Mouse (Mus musculus) MEL (cell line): Measurements from ENCODE around the gene Eif5a. TPM values are rescaled to one million over a fixed set of nuclear protein-coding genes. Genes with fewer than 3 reads are reported as not detected.

Source experiments
- DNase-seq: peaks from one replicate; pipeline ENCODE4 v3.0.0; 2011; ENCODE audit warnings: low read depth, low spot score
- H3K27ac ChIP-seq: 2 replicates; pipeline ENCODE4 v1.5.1; 2012; ENCODE audit warnings: low read depth, mild to moderate bottlenecking, control low read depth, low read length, moderate library complexity; ENCODE audit not compliant: control insufficient read depth
- H3K27me3 ChIP-seq, 2 experiments: fragments of 150-350 bp in 1 of 2; sonication (generic) in 1 of 2; 2 replicates each; pipeline ENCODE4 v1.6.1; 2012; ENCODE audit warnings: low read length in 2 of 2, mild to moderate bottlenecking in 2 of 2, improper control_type of control experiment in 1 of 2, moderate library complexity in 1 of 2; ENCODE audit not compliant: insufficient read depth in 2 of 2, control insufficient read depth in 1 of 2
- H3K36me3 ChIP-seq, 2 experiments: 2 replicates each; pipeline ENCODE4 v1.6.1; 2012 to 2014; ENCODE audit warnings: low read length in 2 of 2, improper control_type of control experiment in 1 of 2, inconsistent platforms in 1 of 2, mild to moderate bottlenecking in 1 of 2; ENCODE audit not compliant: insufficient read depth in 2 of 2, control insufficient read depth in 1 of 2
- H3K4me1 ChIP-seq, 2 experiments: fragments of 150-350 bp in 1 of 2; sonication (generic) in 1 of 2; 2 replicates each; pipeline ENCODE4 v1.6.1; 2012; ENCODE audit warnings: low read length in 2 of 2, improper control_type of control experiment in 1 of 2, mild to moderate bottlenecking in 1 of 2; ENCODE audit not compliant: insufficient read depth in 2 of 2, control insufficient read depth in 1 of 2
- H3K4me3 ChIP-seq, 2 experiments: fragments of 150-350 bp in 1 of 2; sonication (generic) in 1 of 2; 2 replicates each; pipeline ENCODE4 v1.5.1; 2012; ENCODE audit warnings: low read depth in 2 of 2, low read length in 2 of 2, mild to moderate bottlenecking in 2 of 2, moderate library complexity in 2 of 2, control low read depth in 1 of 2, improper control_type of control experiment in 1 of 2; ENCODE audit not compliant: control insufficient read depth in 1 of 2, insufficient read depth in 1 of 2
- H3K79me2 ChIP-seq: 2 replicates; pipeline ENCODE4 v1.6.1; 2012; ENCODE audit warnings: mild to moderate bottlenecking, low read length, moderate library complexity; ENCODE audit not compliant: control insufficient read depth, poor library complexity, insufficient read depth
- H3K9ac ChIP-seq: 2 replicates; pipeline ENCODE4 v1.6.1; 2012; ENCODE audit warnings: low read depth, mild to moderate bottlenecking, control low read depth, low read length, moderate library complexity; ENCODE audit not compliant: control insufficient read depth, poor library complexity, severe bottlenecking
- H3K9me3 ChIP-seq: fragments of 150-350 bp; sonication (generic); replicated peaks from 2 replicates; pipeline ENCODE4 v1.6.1; 2012; ENCODE audit warnings: mild to moderate bottlenecking, low read length, improper control_type of control experiment, moderate library complexity; ENCODE audit not compliant: insufficient read depth
- CHD1 ChIP-seq: IDR thresholded peaks from 2 replicates; pipeline ENCODE4 v1.6.1; 2012; ENCODE audit warnings: low read depth, mild to moderate bottlenecking, inconsistent platforms, low read length, improper control_type of control experiment
- CTCF ChIP-seq, 3 experiments: IDR thresholded peaks in 2 of 3; conservative IDR thresholded peaks in 1 of 3; 2 replicates each; pipeline ENCODE4 v1.5.1; 2011 to 2012; ENCODE audit warnings: low read length in 3 of 3, low read depth in 2 of 3, mild to moderate bottlenecking in 2 of 3, improper control_type of control experiment in 1 of 3, inconsistent platforms in 1 of 3, mixed read lengths in 1 of 3, moderate library complexity in 1 of 3; ENCODE audit not compliant: control insufficient read depth in 1 of 3, insufficient read depth in 1 of 3, poor library complexity in 1 of 3, severe bottlenecking in 1 of 3
- ELF1 ChIP-seq: IDR thresholded peaks from 2 replicates; pipeline ENCODE4 v1.6.1; 2014; ENCODE audit warnings: low read depth, mild to moderate bottlenecking, inconsistent platforms, low read length, improper control_type of control experiment, moderate library complexity
- EP300 ChIP-seq, 2 experiments: IDR thresholded peaks; 2 replicates each; pipeline ENCODE4 v1.6.1; 2011; ENCODE audit warnings: improper control_type of control experiment in 2 of 2, low read length in 2 of 2, low read depth in 1 of 2, mild to moderate bottlenecking in 1 of 2
- ETS1 ChIP-seq: IDR thresholded peaks from 2 replicates; pipeline ENCODE4 v1.6.1; 2012; ENCODE audit warnings: low read depth, mild to moderate bottlenecking, inconsistent platforms, low read length, improper control_type of control experiment, moderate library complexity
- GATA1 ChIP-seq: IDR thresholded peaks from 2 replicates; pipeline ENCODE4 v1.6.1; 2011; ENCODE audit warnings: low read depth, low read length, improper control_type of control experiment
- JUND ChIP-seq: IDR thresholded peaks from 2 replicates; pipeline ENCODE4 v1.6.1; 2011; ENCODE audit warnings: low read depth, mild to moderate bottlenecking, improper control_type of control experiment, low read length
- MAFK ChIP-seq: IDR thresholded peaks from 2 replicates; pipeline ENCODE4 v1.6.1; 2011; ENCODE audit warnings: low read depth, mild to moderate bottlenecking, low read length, improper control_type of control experiment, borderline replicate concordance
- MAZ ChIP-seq: IDR thresholded peaks from 2 replicates; pipeline ENCODE4 v1.6.1; 2012; ENCODE audit warnings: low read depth, mild to moderate bottlenecking, inconsistent platforms, low read length, improper control_type of control experiment
- NRF1 ChIP-seq: IDR thresholded peaks from 2 replicates; pipeline ENCODE4 v1.6.1; 2014; ENCODE audit warnings: low read depth, mild to moderate bottlenecking, inconsistent platforms, low read length, improper control_type of control experiment, moderate library complexity; ENCODE audit not compliant: poor library complexity, insufficient read depth, severe bottlenecking
- POLR2AphosphoS2 ChIP-seq: IDR thresholded peaks from 2 replicates; pipeline ENCODE4 v1.6.1; 2011; ENCODE audit warnings: low read length, improper control_type of control experiment
- POLR2AphosphoS5 ChIP-seq: IDR thresholded peaks from 2 replicates; pipeline ENCODE4 v1.6.1; 2012; ENCODE audit warnings: low read depth, borderline replicate concordance, mild to moderate bottlenecking, inconsistent platforms, low read length, moderate library complexity, mixed read lengths
- RAD21 ChIP-seq: IDR thresholded peaks from 2 replicates; pipeline ENCODE4 v1.6.1; 2011; ENCODE audit warnings: mild to moderate bottlenecking, low read depth, low read length, improper control_type of control experiment
- RCOR1 ChIP-seq: IDR thresholded peaks from 2 replicates; pipeline ENCODE4 v1.6.1; 2012; ENCODE audit warnings: low read depth, mild to moderate bottlenecking, inconsistent platforms, low read length, improper control_type of control experiment
- TAL1 ChIP-seq: IDR thresholded peaks from 2 replicates; pipeline ENCODE4 v1.6.1; 2012; ENCODE audit warnings: mild to moderate bottlenecking, inconsistent platforms, low read length, moderate library complexity, mixed read lengths
- TBP ChIP-seq: IDR thresholded peaks from 2 replicates; pipeline ENCODE4 v1.8.0; 2011; ENCODE audit warnings: low read depth, low read length, improper control_type of control experiment
- USF2 ChIP-seq, 2 experiments: IDR thresholded peaks; 2 replicates each; pipeline ENCODE4 v1.6.1; 2011 to 2012; ENCODE audit warnings: improper control_type of control experiment in 2 of 2, low read length in 2 of 2, borderline replicate concordance in 1 of 2, inconsistent platforms in 1 of 2, low read depth in 1 of 2, mild to moderate bottlenecking in 1 of 2; ENCODE audit not compliant: insufficient read depth in 1 of 2
- ZNF384 ChIP-seq: IDR thresholded peaks from 2 replicates; pipeline ENCODE4 v1.6.1; 2012; ENCODE audit warnings: low read depth, mild to moderate bottlenecking, inconsistent platforms, low read length, improper control_type of control experiment
- polyA plus RNA-seq, 2 experiments: library from polyadenylated mRNA; stranded (reverse) in 1 of 2; unstranded in 1 of 2; fragments of >175 nt in 1 of 2; fragments of >200 nt in 1 of 2; gene quantifications; 2 replicates each; pipeline versions ENCODE4 v1.2.1 to v1.2.4; 2012; ENCODE audit warnings: low replicate concordance in 2 of 2, low read depth in 1 of 2; ENCODE audit not compliant: insufficient read length in 2 of 2, insufficient read depth in 1 of 2, missing spikeins in 1 of 2
- total RNA-seq: library from RNA; depleted of rRNA; stranded (reverse); fragments of 300-350 nt; gene quantifications from 2 replicates; pipeline ENCODE4 v1.2.3, GENCODE M21; 2012

Gene Eif5a
- total and polyA plus RNA-seq, 3 experiments = 1,272 to 3,185 (median 1,428) TPM

GRCm38 (mm10) chr11:69929712-69930111, 8.0 kb upstream of the Eif5a start (continued):
- TF ChIP-seq USF2 (IDR thresholded peaks at IDR 0.05; ENCODE audit: borderline replicate concordance in 1 of 2, insufficient read depth in 1 of 2, low read depth in 1 of 2, low read length in 2 of 2) = no peak

DNA sequence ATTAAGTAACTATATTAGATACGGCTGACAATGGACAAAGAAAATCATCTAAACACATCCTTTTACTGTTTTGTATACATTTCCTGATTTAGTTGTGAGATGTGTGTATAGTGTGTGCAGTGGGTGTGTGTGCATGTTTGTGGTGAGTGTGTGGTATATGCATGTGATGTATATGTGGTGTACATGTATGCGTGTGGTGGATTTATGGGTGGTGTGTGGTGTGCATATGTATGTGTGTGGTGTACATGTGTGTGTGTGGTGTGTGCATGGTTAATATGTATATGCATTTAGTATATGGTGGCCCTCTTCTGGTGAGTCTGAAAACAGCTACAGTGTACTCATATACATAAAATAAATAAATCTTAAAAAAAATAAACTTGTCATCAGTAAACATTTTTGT, 5.7 kb upstream of the Eif5a start:
- H3K27ac ChIP-seq = no peak overlapping the region
- no peak overlapping the region for H3K4me3 ChIP-seq
- TF ChIP-seq USF2 (IDR thresholded peaks at IDR 0.05; ENCODE audit: borderline replicate concordance in 1 of 2, insufficient read depth in 1 of 2, low read depth in 1 of 2, low read length in 2 of 2) (no peak), CHD1 (no peak), CTCF (IDR thresholded peaks at IDR 0.05 in 2 of 3, conservative IDR thresholded peaks at IDR 0.05 in 1 of 3; ENCODE audit: control insufficient read depth in 1 of 3, insufficient read depth in 1 of 3, low read depth in 2 of 3, low read length in 3 of 3, poor library complexity in 1 of 3, severe bottlenecking in 1 of 3) (peak in 1 of 3 experiments; percentile 17; a peak in 1 of 6 replicates), POLR2AphosphoS5 (peak; percentile 72; the same call in 1 of the 2 replicates)
- TF ChIP-seq, all 39 proteins: peak for 2
- no peaks in the 10 kb centered on the region for H3K27me3 ChIP-seq
- H3K36me3 ChIP-seq = peaks cover 0 to 41% of the 10 kb centered on the region in 2 experiments; a peak in 2 of 4 replicates
- no peaks in the 10 kb centered on the region for H3K79me2 ChIP-seq
- no peak overlapping the region for H3K9ac ChIP-seq
- H3K9me3 ChIP-seq = no peaks in the 10 kb centered on the region
- peaks cover 14 to 34% of the 10 kb centered on the region in 2 experiments for H3K4me1 ChIP-seq
- no peak for DNase-seq

DNA sequence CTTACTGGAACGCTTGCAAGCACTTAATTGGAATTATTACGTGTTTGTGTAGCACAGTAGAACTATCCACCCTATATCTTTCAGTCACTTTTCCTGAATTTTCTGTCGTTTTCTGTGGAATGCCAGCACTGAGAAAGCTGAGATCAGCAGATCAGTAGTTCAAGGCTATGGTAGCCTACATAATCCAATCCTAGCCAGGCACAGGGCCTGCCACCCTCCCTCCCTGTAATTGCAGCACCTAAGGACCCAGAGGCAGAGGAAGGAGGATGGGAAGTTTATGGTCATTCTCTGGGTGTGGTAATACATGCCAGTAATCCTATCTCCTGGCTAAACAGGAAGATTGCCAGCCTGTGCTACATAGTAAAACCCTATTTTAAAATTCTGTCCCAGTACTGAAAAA, 1.0 kb upstream of the Eif5a start:
- Histone ChIP-seq H3K4me1 (peaks cover 13 to 22% of the 10 kb centered on the region in 2 experiments), H3K79me2 (peaks cover 34% of the 10 kb centered on the region), H3K27ac (peak overlapping the region; percentile 98), H3K9me3 (no peaks in the 10 kb centered on the region), H3K4me3 (peak overlapping the region; percentile 22 to 57), H3K9ac (peak overlapping the region; percentile 89), H3K36me3 (peaks cover 17 to 32% of the 10 kb centered on the region in 2 experiments), H3K27me3 (no peaks in the 10 kb centered on the region)
- DNase-seq = peak; percentile 60
- TF ChIP-seq RAD21 (no peak), MAFK (peak; percentile 66; the same call in 1 of the 2 replicates), POLR2AphosphoS2 (no peak), TBP (no peak), ETS1 (0 out of 2 replicates have a peak, but pooled peaks have one; percentile 7)

DNA sequence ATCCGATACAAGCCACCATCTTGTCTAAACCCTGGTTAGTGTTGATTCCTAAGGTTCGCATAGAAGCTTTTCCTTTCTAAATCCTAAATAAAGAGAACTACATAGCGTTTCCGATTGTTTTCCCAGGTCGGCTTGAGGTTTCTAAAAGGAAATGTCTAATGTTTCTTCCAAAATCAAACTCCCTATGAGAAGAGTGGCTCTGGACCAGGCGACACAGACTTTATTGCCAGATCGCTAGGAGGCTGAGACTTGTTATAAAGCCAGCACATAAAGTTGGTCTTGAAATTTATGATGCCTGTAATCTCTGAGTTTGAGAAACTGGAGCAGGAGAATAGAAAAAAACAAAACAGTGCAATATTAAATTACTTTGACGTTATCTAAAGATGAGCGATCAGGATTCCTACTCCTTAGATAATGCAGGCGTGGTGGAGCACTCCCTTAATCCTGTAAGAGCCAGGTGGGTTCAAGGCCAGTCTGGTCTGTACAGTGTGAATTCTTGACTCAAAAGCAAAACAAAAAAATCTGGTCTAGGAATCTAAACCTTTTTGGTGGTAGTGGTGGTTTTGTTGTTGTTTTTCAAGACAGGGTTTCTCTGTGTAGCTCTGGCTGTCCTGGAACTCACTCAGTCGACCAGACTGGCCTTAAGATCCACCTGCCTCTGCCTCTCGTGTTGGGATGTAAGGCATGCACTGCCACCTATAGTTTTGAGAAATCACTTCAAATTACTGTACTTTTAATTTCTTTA, 426 bp upstream of the Eif5a start:
- H3K79me2 ChIP-seq = peaks cover 41% of the 10 kb centered on the region
- H3K4me3 ChIP-seq = peak overlapping the region; percentile 57 to 77
- H3K27ac ChIP-seq = peak overlapping the region; percentile 98
- peaks cover 13 to 29% of the 10 kb centered on the region in 2 experiments for H3K4me1 ChIP-seq
- H3K9ac ChIP-seq = peak overlapping the region; percentile 89
- no peaks in the 10 kb centered on the region for H3K27me3 ChIP-seq
- H3K36me3 ChIP-seq = peaks cover 22 to 38% of the 10 kb centered on the region in 2 experiments
- no peaks in the 10 kb centered on the region for H3K9me3 ChIP-seq
- peak; percentile 70 for DNase-seq
- peak; percentile 29 for TF ChIP-seq RAD21
- TF ChIP-seq ETS1 = peak; percentile 7; the same call in 1 of the 2 replicates
- TF ChIP-seq EP300 (IDR thresholded peaks at IDR 0.05; ENCODE audit: low read depth in 1 of 2, low read length in 2 of 2) = peak; percentile 19 to 63; a peak in 1 of 4 replicates
- no peak for TF ChIP-seq POLR2AphosphoS2
- peak; percentile 84 for TF ChIP-seq GATA1
- TF ChIP-seq ELF1 = no peak
- TF ChIP-seq POLR2AphosphoS5 = no peak
- peak in 1 of 3 experiments; percentile 45; a peak in 2 of 6 replicates for TF ChIP-seq CTCF (IDR thresholded peaks at IDR 0.05 in 2 of 3, conservative IDR thresholded peaks at IDR 0.05 in 1 of 3; ENCODE audit: control insufficient read depth in 1 of 3, insufficient read depth in 1 of 3, low read depth in 2 of 3, low read length in 3 of 3, poor library complexity in 1 of 3, severe bottlenecking in 1 of 3)
- TF ChIP-seq CHD1 = peak; percentile 97
- TF ChIP-seq TAL1 = no peak
- TF ChIP-seq ZNF384 = peak; percentile 50; the same call in 1 of the 2 replicates
- TF ChIP-seq NRF1 = peak; percentile 21; the same call in 1 of the 2 replicates
- peak; percentile 79; the same call in 1 of the 2 replicates for TF ChIP-seq JUND
- peak; percentile 61; the same call in 1 of the 2 replicates for TF ChIP-seq MAZ
- TF ChIP-seq RCOR1 = peak; percentile 54; the same call in 1 of the 2 replicates
